ENCODE assay signal across 18 mouse cellular contexts in the genomic region with DNA sequence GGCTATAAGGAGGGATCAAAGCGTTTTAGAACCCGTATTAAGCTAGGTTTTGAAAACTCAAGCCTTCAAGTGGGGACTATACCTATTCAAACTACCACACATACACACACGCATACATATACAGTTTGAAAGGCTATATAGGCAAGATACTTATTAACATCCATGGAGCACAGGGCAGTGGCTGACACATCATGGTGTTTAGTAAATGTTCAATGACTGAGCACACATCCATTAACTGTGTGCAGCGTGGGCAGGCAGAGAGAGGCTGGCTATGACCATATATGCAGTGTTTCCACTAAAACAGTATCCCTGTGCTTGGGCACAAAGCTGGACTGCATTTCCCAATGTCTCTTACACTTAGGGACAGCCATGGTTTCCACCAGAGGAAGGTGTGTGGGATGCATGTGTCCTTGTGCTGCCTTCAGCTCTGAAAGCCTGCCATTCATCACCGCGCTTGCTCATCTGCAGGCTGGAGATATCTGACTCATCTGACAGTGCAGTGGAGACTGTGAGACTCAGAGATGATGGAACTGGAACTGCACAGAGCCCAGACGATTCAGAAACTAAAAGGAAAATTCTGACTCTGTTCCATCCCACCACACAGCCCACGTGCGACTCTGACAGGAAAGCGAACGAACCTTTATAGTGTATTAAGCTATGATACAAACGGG.
DNase-seq lines count a peak whose midpoint lies in the region; TF ChIP-seq lines count a peak whose summit lies in the region.
"Had no signal": no experiment of that assay in that cellular context is flagged by ENCODE, and none has a peak within 500 bp of the region (broad histone marks: within the 10 kb centered on the region; RNA-seq: fewer than 3 reads in every experiment).

No protein-coding gene starts in this region.

- H3K4me3 ChIP-seq in kidney, adult 2 months (ENCODE audit: insufficient read depth, low read depth, low read length): no peak overlapping the region
- H3K4me3 ChIP-seq: forebrain, embryonic 13.5 days; heart, adult 2 months; hindbrain, embryonic 12.5 days; intestine, embryonic 15.5 days had no signal

- no peak for TF ChIP-seq POLR2A in kidney, adult 2 months (IDR thresholded peaks at IDR 0.05; ENCODE audit: low read depth, low read length)

- WGBS in kidney, adult 2 months: 77% methylated on average over 12 of the region's 12 CpGs

- DNase-seq in layer of hippocampus, adult 18-20 months (ENCODE audit: low spot score in 2 of 2): peak; percentile 6 to 41
- no peak for DNase-seq in layer of hippocampus, postnatal 14 days (ENCODE audit: low spot score in 2 of 2)
- DNase-seq in 3T3-L1 (ENCODE audit: low read depth, low spot score) (peak; percentile 28), NIH3T3 (ENCODE audit: low read depth) (peak; percentile 16)
- DNase-seq in frontal cortex, postnatal 36 days (ENCODE audit: low spot score in 2 of 2): peak; percentile 13 to 29
- DNase-seq in spleen, postnatal 14 days (ENCODE audit: low spot score in 2 of 2): no peak
- DNase-seq in cerebellum, postnatal 10 days: no peak
- no peak for DNase-seq in kidney, adult 2 months
- DNase-seq: cerebellum, adult 9-10 months; embryo, embryonic 11 days; heart, adult 2 months; kidney, postnatal 4 days; liver; lung, adult 18-20 months; thymus, postnatal 4 days had no signal

- H3K4me1 ChIP-seq in kidney, adult 2 months (ENCODE audit: control insufficient read depth, insufficient read depth, low read length): no peaks in the 10 kb centered on the region
- H3K4me1 ChIP-seq: forebrain, embryonic 13.5 days; hindbrain, embryonic 12.5 days; intestine, embryonic 15.5 days had no signal

- H3K27me3 ChIP-seq in kidney, adult 2 months (replicated peaks; ENCODE audit: control insufficient read depth, insufficient read depth, low read length): no peaks in the 10 kb centered on the region
- H3K27me3 ChIP-seq: forebrain, embryonic 13.5 days; hindbrain, embryonic 12.5 days; intestine, embryonic 15.5 days had no signal

- no peaks in the 10 kb centered on the region for H3K36me3 ChIP-seq in kidney, adult 2 months (ENCODE audit: control insufficient read depth, insufficient read depth, low read length)
- H3K36me3 ChIP-seq: hindbrain, embryonic 12.5 days; intestine, embryonic 15.5 days had no signal

- TF ChIP-seq CTCF in kidney, adult 2 months (conservative IDR thresholded peaks at IDR 0.05; ENCODE audit: insufficient read depth, insufficient read length, low read depth, low read length): no peak

- H3K27ac ChIP-seq in kidney, adult 2 months (ENCODE audit: insufficient read depth, low read depth, low read length): no peak overlapping the region
- H3K27ac ChIP-seq: forebrain, embryonic 13.5 days; heart, adult 2 months; hindbrain, embryonic 12.5 days; intestine, embryonic 15.5 days had no signal

Comparison
In these comparisons a context has a peak if more than half of its experiments do, and no peak if none do; other contexts are left out.
1. DNase-seq: peak in layer of hippocampus, adult 18-20 months (2 of 2), 3T3-L1 (single experiment), NIH3T3 (single experiment) and frontal cortex, postnatal 36 days (2 of 2); none in layer of hippocampus, postnatal 14 days (0 of 2), spleen, postnatal 14 days (0 of 2), cerebellum, postnatal 10 days (0 of 2) and kidney, adult 2 months (single experiment).